Mouse (Mus musculus) limb, embryonic 10.5 days (tissue): ENCODE results near the gene Kntc1. TPM values are rescaled to one million over a fixed set of nuclear protein-coding genes. Genes with fewer than 3 reads are reported as not detected.
"Not testable (repeated sequence)": the region's sequence is repeated elsewhere in the genome, so short reads cannot be mapped to it uniquely, and the experiment has no call there.

Experiments used
- DNase-seq: peaks from one replicate; pipeline ENCODE4 v3.0.0-alpha.2; 2017; ENCODE audit warnings: low spot score
- H3K27ac ChIP-seq: fragments of 300-500 bp; sonication (generic); 2 replicates; pipeline ENCODE4 v1.5.1; 2016; ENCODE audit warnings: mild to moderate bottlenecking
- H3K27me3 ChIP-seq: fragments of 300-500 bp; sonication (generic); 2 replicates; pipeline ENCODE4 v1.6.1; 2016; ENCODE audit warnings: low read depth, mild to moderate bottlenecking; ENCODE audit not compliant: poor library complexity, severe bottlenecking
- H3K36me3 ChIP-seq: fragments of 300-500 bp; sonication (generic); 2 replicates; pipeline ENCODE4 v1.6.1; 2016; ENCODE audit warnings: mild to moderate bottlenecking, moderate library complexity
- H3K4me1 ChIP-seq: fragments of 300-500 bp; sonication (generic); 2 replicates; pipeline ENCODE4 v1.6.1; 2016
- H3K4me3 ChIP-seq: fragments of 300-500 bp; sonication (generic); 2 replicates; pipeline ENCODE4 v1.5.1; 2016; ENCODE audit warnings: mild to moderate bottlenecking, moderate library complexity
- H3K9me3 ChIP-seq: fragments of 300-500 bp; sonication (generic); replicated peaks from 2 replicates; pipeline ENCODE4 v1.6.1; 2016; ENCODE audit warnings: mild to moderate bottlenecking
- WGBS: fragments of 180-500 bp; shearing (Covaris S2); methylation state at CpG from one replicate; pipeline ENCODE4 v1.1.7; 2016; 5-methylcytosine and 5-hydroxymethylcytosine counted together
- polyA plus RNA-seq: library from polyadenylated mRNA; unstranded; fragments of >200 nt; fragmentation: Nextera tagmentation; extraction: Ambion mirVana; gene quantifications from 2 replicates; pipeline ENCODE4 v1.2.1, GENCODE M21; 2016

Kntc1 gene
- polyA plus RNA-seq, 1 experiment from 2014 or later: 48.8 TPM

DNA sequence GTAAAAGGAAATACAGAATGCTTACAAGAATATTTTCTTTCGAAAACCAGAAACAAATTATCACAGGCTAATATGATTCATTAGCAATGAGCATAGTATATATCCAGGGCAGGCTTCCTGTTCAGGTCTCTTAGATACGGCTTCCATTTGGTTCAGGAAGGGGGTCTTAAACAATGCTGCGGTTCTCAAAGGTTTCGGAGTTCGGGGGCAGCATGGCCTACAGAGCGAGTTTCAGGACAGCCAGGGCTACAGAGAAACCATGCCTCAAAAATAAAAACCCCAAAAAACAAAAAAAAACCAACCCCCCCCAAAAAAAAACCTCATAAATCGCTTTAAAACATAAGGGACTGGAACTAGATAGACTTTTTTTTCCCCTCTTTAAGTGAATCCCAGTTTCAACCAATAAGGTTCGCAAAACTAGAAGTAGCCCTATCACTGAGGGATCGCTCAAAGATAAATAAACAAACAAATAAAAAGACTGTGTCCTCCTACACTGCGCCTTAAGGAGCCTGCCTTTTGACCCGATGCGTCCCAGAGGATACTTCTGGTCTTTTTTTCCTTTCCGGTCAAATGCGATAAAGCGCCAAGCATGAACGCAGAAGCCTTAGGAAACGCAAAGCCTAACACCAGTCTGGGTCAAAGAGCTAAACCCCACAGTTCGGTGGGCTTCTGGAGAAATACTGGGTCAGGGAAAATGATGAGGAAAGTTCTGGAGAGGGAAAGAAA, 1.0 kb upstream of the Kntc1 start:
- peaks cover 50% of the 10 kb centered on the region for H3K36me3 ChIP-seq
- H3K9me3 ChIP-seq: no peaks in the 10 kb centered on the region
- peaks cover 23% of the 10 kb centered on the region for H3K4me1 ChIP-seq
- no peaks in the 10 kb centered on the region for H3K27me3 ChIP-seq
- H3K27ac ChIP-seq: peak overlapping the region; percentile 97
- DNase-seq: no peak
- WGBS: 1% methylated on average over 18 of the region's 18 CpGs
- H3K4me3 ChIP-seq: peak overlapping the region; percentile 82

DNA sequence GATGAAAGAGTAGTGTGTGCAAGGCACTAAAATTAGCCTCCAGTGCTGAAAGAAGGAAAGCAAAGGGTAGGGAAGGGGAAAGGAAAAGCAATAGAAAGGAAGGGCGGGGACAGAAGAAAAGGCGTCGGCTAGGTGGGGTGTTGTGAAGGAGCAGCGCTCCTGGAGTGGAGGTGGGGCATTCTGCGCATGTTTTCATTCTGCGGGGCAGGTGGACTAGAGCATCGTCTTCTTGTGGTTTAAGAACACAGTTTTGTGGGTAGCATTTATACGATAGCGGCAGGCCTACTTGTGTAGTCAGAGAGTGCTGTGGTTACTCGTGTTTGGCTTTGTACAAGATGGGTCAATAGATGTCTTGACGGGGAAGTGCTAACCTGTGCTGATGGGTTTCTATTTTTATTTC, 16.0 kb downstream of the Kntc1 start:
- Histone ChIP-seq H3K36me3 (peaks cover 94% of the 10 kb centered on the region), H3K4me3 (no peak overlapping the region), H3K4me1 (no peaks in the 10 kb centered on the region), H3K27me3 (no peaks in the 10 kb centered on the region), H3K9me3 (no peaks in the 10 kb centered on the region), H3K27ac (no peak overlapping the region)
- 96% methylated on average over 11 of the region's 11 CpGs for WGBS
- DNase-seq: no peak

DNA sequence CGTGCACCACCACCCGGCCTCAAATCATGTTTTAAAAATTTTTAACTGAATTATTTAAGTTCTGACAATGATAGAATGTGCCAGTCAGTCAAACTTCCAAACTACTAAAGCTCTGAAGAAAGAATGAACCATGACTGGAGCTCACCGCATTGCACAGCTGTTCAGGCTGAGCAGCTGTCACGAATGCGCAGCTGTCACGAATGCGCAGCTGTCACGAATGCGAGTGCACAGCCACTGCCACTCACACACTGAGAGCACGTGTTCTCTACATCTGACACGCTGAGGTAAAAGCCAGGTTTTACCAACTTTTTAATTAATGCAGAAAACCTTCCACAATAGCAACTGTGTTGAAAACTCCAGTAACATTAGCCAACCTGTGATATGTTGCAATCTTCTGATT, 16.9 kb downstream of the Kntc1 start:
- H3K36me3 ChIP-seq: peaks cover 95% of the 10 kb centered on the region
- not testable (repeated sequence) for DNase-seq, H3K27ac ChIP-seq, H3K4me1 ChIP-seq, H3K27me3 ChIP-seq, H3K4me3 ChIP-seq, H3K9me3 ChIP-seq
- WGBS: 95% methylated on average over 11 of the region's 11 CpGs

DNA sequence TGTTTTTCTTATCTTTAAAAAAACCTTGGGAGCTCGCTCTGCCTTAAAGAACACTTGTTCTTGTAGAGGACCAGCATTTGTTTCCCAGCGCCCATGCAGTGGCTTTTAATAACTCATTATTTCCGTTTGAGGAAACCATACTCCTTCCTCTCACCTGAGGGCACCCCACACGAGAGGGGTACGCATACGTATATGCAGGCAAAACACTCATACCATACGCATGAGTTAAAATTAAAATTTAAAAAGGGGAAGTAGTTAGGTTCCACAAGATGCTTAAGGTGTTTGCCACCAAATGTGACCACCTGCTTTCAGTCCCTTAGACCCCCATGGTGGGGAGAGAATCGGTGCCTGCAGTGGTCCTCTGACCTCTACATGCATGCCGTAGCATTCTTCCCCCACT, 23.9 kb downstream of the Kntc1 start:
- Histone ChIP-seq H3K4me1 (no peaks in the 10 kb centered on the region), H3K4me3 (no peak overlapping the region), H3K9me3 (no peaks in the 10 kb centered on the region), H3K27me3 (no peaks in the 10 kb centered on the region), H3K27ac (no peak overlapping the region), H3K36me3 (peaks cover 100% of the 10 kb centered on the region)
- no peak for DNase-seq
- 96% methylated on average over 9 of the region's 9 CpGs for WGBS

DNA sequence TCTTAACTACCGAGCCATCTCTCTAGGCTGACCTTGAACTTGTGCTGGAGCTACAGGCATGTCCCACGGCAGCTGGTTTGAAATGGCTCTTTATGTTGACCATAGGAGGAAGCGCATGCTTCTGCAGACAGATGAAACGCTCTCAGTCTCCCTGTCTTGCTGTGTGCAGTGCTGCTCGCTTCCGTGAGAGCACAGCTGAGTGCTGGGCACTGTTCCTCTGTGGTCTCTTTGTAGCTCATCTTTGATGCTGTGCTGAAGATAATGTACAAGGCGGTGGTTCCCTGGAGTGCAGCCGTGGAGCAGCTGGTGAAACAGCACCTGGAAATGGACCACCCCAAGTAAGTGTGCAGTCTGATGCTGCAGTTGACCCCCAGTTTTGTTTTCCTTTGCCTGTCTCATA, 31.2 kb downstream of the Kntc1 start:
- Histone ChIP-seq H3K4me1 (no peaks in the 10 kb centered on the region), H3K9me3 (no peaks in the 10 kb centered on the region), H3K27me3 (no peaks in the 10 kb centered on the region), H3K27ac (no peak overlapping the region), H3K36me3 (peaks cover 99% of the 10 kb centered on the region), H3K4me3 (no peak overlapping the region)
- no peak for DNase-seq
- WGBS: 93% methylated on average over 8 of the region's 8 CpGs

DNA sequence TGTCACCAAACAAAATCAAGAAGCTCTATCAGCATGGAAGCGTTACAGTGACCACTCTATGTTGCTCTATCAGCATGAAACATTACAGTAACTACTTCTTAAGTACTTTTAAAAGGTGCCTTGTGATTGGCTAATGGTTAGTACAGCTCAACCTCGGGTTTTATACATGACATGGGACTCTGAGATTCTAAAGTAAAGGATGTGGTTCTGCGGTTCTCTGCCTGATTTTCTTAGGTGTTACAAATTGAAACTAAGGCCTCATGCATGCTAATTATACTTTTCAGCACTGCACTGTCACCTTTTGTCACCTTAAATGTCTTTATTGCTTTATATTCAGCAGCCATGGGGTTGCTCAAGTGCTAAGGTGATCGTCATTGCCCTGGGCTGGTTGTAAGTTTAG, 32.3 kb downstream of the Kntc1 start:
- 91% methylated on average over 4 of the region's 4 CpGs for WGBS
- no peak for DNase-seq
- H3K36me3 ChIP-seq: peaks cover 99% of the 10 kb centered on the region

DNA sequence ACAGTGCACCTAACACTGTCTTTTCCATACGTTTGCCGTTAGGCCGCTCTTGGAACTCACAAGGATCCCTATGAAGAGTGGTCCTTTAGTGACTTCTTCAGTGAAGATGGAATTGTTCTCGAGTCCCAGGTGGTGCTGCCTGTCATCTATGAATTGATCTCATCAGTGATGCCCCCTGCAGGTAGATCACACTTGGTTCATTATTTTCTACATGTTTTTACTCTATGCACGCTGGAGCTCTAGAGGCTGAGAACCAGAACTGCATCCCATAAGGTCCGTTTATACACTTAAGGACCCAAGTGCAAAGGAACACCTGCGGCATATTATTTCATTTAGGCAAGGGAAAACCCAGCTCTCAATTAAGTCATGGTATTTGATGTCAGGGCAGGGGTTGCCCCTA, 39.5 kb downstream of the Kntc1 start:
- DNase-seq: no peak
- Histone ChIP-seq H3K4me3 (no peak overlapping the region), H3K9me3 (no peaks in the 10 kb centered on the region), H3K27ac (no peak overlapping the region), H3K36me3 (peaks cover 100% of the 10 kb centered on the region), H3K27me3 (no peaks in the 10 kb centered on the region), H3K4me1 (no peaks in the 10 kb centered on the region)
- 95% methylated on average over 7 of the region's 7 CpGs for WGBS

More for the DNA sequence above, 32.3 kb downstream of the Kntc1 start:
- H3K4me1 ChIP-seq: no peaks in the 10 kb centered on the region
- H3K27ac ChIP-seq: no peak overlapping the region
- H3K27me3 ChIP-seq: no peaks in the 10 kb centered on the region
- no peaks in the 10 kb centered on the region for H3K9me3 ChIP-seq
- H3K4me3 ChIP-seq: no peak overlapping the region

DNA sequence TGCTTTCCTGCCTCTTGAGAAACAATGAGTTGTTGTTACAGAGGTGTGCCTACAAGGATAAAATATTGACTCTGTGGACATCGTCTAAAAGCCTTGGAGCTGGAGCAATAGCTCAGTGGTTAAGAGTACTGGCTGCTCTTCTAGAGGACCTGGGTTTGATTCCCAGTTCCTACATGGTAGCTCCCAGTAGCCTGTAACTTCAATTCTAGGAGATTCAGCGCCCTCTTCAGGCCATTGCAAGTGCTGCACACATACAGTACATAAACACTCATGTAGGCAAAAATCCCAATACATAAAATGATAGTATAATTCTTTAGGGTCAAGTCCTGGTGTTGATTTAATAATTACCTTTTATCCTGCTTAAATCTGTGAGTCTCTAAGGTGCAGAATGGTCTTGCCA, 43.6 kb downstream of the Kntc1 start:
- no peaks in the 10 kb centered on the region for H3K9me3 ChIP-seq
- no peak overlapping the region for H3K4me3 ChIP-seq
- DNase-seq: no peak
- H3K27me3 ChIP-seq: no peaks in the 10 kb centered on the region
- 84% methylated on average over 2 of the region's 2 CpGs for WGBS
- H3K27ac ChIP-seq: no peak overlapping the region
- H3K36me3 ChIP-seq: peaks cover 100% of the 10 kb centered on the region
- no peaks in the 10 kb centered on the region for H3K4me1 ChIP-seq

DNA sequence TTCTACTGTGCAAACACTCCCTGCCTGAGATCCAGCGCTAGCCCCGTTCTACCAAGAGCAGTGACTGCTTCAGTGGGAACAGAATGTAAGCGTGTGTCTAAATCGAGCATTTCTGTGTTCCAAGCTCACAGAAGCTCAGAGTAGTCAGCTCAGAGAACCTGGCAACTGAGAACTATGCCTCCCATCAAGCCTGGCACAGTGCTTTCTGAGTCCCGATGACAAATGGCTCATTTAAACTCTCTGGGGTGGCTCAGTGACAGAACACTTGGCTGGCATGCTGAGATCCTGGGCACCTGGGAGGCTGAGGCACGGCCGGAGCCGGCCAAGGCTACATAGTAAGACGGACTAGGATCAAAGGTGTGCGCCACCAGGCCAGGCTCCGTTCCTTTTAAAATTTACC, 56.8 kb downstream of the Kntc1 start:
- no peak overlapping the region for H3K4me3 ChIP-seq
- no peaks in the 10 kb centered on the region for H3K4me1 ChIP-seq
- 94% methylated on average over 11 of the region's 11 CpGs for WGBS
- DNase-seq: no peak
- no peaks in the 10 kb centered on the region for H3K27me3 ChIP-seq
- peaks cover 93% of the 10 kb centered on the region for H3K36me3 ChIP-seq
- no peak overlapping the region for H3K27ac ChIP-seq
- no peaks in the 10 kb centered on the region for H3K9me3 ChIP-seq

DNA sequence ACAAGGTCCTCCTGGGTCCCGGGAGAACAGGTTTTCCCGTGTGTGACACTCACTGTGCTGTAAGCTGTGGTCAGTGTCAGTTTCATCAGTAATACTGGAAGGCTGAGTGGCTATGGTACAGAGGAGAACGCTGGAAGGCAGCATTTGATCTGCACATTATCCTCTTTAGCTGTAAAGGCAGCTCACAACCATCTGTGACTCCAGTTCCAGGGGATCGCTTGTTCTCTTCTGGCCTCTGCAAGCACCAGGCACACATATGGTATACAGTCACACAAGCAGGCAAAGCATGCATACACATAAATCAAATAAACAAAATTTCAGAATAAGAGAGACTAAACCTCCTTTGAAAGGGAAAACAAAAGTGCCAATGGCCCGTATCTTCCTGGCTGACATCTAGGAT, 59.0 kb downstream of the Kntc1 start:
- no peak overlapping the region for H3K4me3 ChIP-seq
- no peaks in the 10 kb centered on the region for H3K27me3 ChIP-seq
- H3K27ac ChIP-seq: no peak overlapping the region
- peaks cover 93% of the 10 kb centered on the region for H3K36me3 ChIP-seq
- DNase-seq: no peak
- no peaks in the 10 kb centered on the region for H3K4me1 ChIP-seq
- WGBS: 95% methylated on average over 5 of the region's 5 CpGs
- no peaks in the 10 kb centered on the region for H3K9me3 ChIP-seq

DNA sequence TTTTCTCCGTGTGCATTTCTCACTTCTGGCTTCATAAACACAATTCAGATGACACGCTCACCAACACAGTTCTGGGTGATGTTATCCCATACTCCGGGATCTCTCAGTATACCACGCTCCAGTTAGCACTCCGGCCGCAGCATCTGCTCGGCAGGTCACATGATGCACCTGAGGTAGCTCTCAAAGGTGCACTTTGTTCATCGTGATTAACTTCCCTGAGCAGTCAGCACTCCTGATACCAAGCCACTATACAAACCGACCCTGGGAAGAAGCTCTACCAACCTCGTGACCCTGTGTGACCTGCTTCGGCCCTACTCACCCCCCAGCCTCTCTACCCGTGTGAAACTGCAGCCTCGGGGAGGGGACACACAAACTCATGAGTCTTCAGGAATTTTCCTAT, 59.6 kb downstream of the Kntc1 start:
- no peaks in the 10 kb centered on the region for H3K27me3 ChIP-seq
- H3K4me3 ChIP-seq: no peak overlapping the region
- H3K27ac ChIP-seq: no peak overlapping the region
- H3K9me3 ChIP-seq: no peaks in the 10 kb centered on the region
- WGBS: 94% methylated on average over 13 of the region's 13 CpGs
- no peaks in the 10 kb centered on the region for H3K4me1 ChIP-seq
- no peak for DNase-seq
- peaks cover 92% of the 10 kb centered on the region for H3K36me3 ChIP-seq

DNA sequence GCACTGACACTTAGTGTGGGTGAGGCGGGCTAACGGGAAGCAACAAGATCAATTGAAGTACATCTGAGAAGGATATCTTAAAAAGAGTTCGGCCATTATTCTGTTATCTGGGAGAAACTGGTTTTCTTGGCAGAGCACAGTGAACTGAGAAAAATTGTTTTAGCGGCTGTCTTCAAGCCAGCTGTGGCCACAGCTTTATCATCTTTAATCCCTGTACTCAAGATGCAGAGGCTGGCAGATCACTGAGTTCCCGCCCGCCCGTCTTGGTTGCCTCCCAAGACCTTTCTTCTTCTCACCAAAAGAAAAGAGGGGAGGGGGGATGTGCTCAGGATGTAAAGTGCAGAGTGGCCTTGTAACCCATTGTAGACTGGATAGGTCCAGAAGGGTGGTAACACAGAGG, 67.4 kb downstream of the Kntc1 start:
- H3K27ac ChIP-seq: no peak overlapping the region
- H3K9me3 ChIP-seq: no peaks in the 10 kb centered on the region
- no peaks in the 10 kb centered on the region for H3K27me3 ChIP-seq
- no peaks in the 10 kb centered on the region for H3K4me1 ChIP-seq
- DNase-seq: no peak
- H3K36me3 ChIP-seq: peaks cover 98% of the 10 kb centered on the region
- H3K4me3 ChIP-seq: no peak overlapping the region
- 94% methylated on average over 7 of the region's 7 CpGs for WGBS

DNA sequence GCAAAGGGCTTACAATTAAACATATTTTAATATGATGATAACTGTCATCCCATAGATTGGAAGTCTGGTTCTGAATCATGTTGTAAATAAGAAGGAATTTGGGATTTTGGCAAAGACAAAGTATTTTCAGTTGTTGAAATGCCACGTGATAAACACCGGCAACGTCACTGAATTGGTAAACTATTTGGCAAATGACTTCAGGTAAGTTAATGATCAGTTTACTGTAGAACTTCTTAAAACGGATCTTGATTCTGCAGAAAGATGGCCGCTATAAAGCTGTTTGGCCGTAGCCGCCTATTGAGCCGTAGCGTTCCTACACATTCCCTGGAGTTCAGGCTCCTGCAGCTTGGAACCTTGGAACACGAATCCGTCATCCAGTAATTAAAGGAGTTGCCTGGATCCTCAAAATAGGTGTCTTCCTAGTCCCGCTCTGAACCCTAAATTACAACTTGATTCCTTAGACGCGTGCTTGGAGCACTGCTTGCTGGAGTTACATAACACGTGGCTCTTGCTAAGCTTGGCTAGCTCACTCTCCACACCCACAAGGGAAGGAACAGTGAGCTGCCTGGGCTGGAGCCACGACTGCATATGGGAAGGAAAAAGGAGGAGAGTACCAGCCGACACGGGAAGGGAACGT, 69.5 kb downstream of the Kntc1 start:
- Histone ChIP-seq H3K27me3 (no peaks in the 10 kb centered on the region), H3K9me3 (no peaks in the 10 kb centered on the region), H3K4me3 (no peak overlapping the region), H3K27ac (no peak overlapping the region), H3K36me3 (peaks cover 92% of the 10 kb centered on the region), H3K4me1 (peaks cover 12% of the 10 kb centered on the region)
- no peak for DNase-seq
- 95% methylated on average over 19 of the region's 19 CpGs for whole genome bisulfite sequencing
